Mouse (Mus musculus) megakaryocyte, embryonic 14.5 days (primary cell): ENCODE data around the gene Arnt2.

ENCODE experiments used
- FLI1 ChIP-seq: IDR thresholded peaks from 2 replicates; pipeline ENCODE4 v1.6.1; 2012; ENCODE audit warnings: low read length, inconsistent platforms, mixed read lengths
- GATA1 ChIP-seq: IDR thresholded peaks from 3 replicates; pipeline ENCODE4 v1.6.1; 2012; ENCODE audit warnings: mixed read lengths, low read length, inconsistent platforms, borderline replicate concordance

DNA sequence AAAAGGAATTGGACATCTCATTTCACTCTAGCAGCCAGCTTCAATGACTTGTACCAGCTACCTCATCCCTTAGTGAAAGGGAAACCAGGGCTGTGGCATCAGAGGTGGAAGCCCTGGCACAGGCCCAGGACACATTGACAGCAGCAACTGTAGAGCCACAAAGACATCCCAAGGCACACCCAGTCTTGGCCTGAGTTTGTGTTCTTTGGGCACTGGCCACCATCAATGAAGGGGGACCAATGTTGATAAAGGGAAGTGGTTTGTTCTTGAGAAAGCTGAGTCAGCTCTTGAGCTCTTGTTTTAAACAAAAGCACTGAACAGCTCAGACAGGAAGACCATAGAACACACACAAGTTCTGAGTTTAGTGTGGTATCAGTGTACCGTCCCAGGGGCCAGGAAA is 130.7 kb downstream of the Arnt2 start:
- TF ChIP-seq GATA1: no peak
- no peak for TF ChIP-seq FLI1
